9 mouse cellular contexts compared by ENCODE assay signal in genomic region chr4:114595188-114595701, GRCm38 (mm10).
A peak's percentile ranks its signal among the peaks of the same experiment; 100 is the strongest.
DNase-seq lines count a peak whose midpoint lies in the region; ATAC-seq lines count a peak whose summit lies in the region.
"Had no signal": no experiment of that assay in that cellular context is flagged by ENCODE, and none has a peak within 500 bp of the region (broad histone marks: within the 10 kb centered on the region; RNA-seq: fewer than 3 reads in every experiment).

No protein-coding gene starts in this region.

- WGBS in hindbrain, embryonic 10.5 days, result 35% methylated on average over 2 of the region's 2 CpGs
- 34% methylated on average over 2 of the region's 2 CpGs for WGBS in hindbrain, embryonic 11.5 days
- 23% methylated on average over 2 of the region's 2 CpGs for WGBS in forebrain, embryonic 16.5 days
- 40% methylated on average over 2 of the region's 2 CpGs for whole genome bisulfite sequencing in neural tube, embryonic 15.5 days

- H3K27ac ChIP-seq in hindbrain, embryonic 10.5 days, result peak overlapping the region; percentile 70
- no peak overlapping the region for H3K27ac ChIP-seq in hindbrain, embryonic 11.5 days (ENCODE audit: low read depth, low read length)
- no peak overlapping the region for H3K27ac ChIP-seq in forebrain, embryonic 16.5 days (ENCODE audit: low read length)
- H3K27ac ChIP-seq in neural tube, embryonic 15.5 days (replicated peaks), result no peak overlapping the region

- no peaks in the 10 kb centered on the region for H3K9me3 ChIP-seq in hindbrain, embryonic 10.5 days
- H3K9me3 ChIP-seq in hindbrain, embryonic 11.5 days (ENCODE audit: control insufficient read depth, low read length), result no peaks in the 10 kb centered on the region
- H3K9me3 ChIP-seq in forebrain, embryonic 16.5 days (ENCODE audit: control insufficient read depth, low read length), result no peaks in the 10 kb centered on the region
- H3K9me3 ChIP-seq in neural tube, embryonic 15.5 days (replicated peaks), result no peaks in the 10 kb centered on the region

- no peaks in the 10 kb centered on the region for H3K27me3 ChIP-seq in hindbrain, embryonic 10.5 days (ENCODE audit: insufficient read depth, poor library complexity, severe bottlenecking)
- H3K27me3 ChIP-seq in hindbrain, embryonic 11.5 days (ENCODE audit: control insufficient read depth, insufficient read depth, low read length), result no peaks in the 10 kb centered on the region
- no peaks in the 10 kb centered on the region for H3K27me3 ChIP-seq in forebrain, embryonic 16.5 days (replicated peaks; ENCODE audit: control insufficient read depth, insufficient read depth, low read length)
- no peaks in the 10 kb centered on the region for H3K27me3 ChIP-seq in neural tube, embryonic 15.5 days (replicated peaks)

- no peak overlapping the region for H3K4me3 ChIP-seq in hindbrain, embryonic 10.5 days
- H3K4me3 ChIP-seq in hindbrain, embryonic 11.5 days (ENCODE audit: low read depth, low read length), result no peak overlapping the region
- no peak overlapping the region for H3K4me3 ChIP-seq in forebrain, embryonic 16.5 days (replicated peaks; ENCODE audit: low read length)
- no peak overlapping the region for H3K4me3 ChIP-seq in neural tube, embryonic 15.5 days (replicated peaks)

- no peak overlapping the region for H3K9ac ChIP-seq in hindbrain, embryonic 11.5 days (ENCODE audit: low read depth, low read length)
- H3K9ac ChIP-seq in forebrain, embryonic 16.5 days (replicated peaks; ENCODE audit: low read depth, low read length), result no peak overlapping the region
- H3K9ac ChIP-seq in neural tube, embryonic 15.5 days (replicated peaks), result no peak overlapping the region

- no peaks in the 10 kb centered on the region for H3K36me3 ChIP-seq in hindbrain, embryonic 10.5 days
- H3K36me3 ChIP-seq in hindbrain, embryonic 11.5 days (ENCODE audit: control insufficient read depth, insufficient read depth, low read length), result no peaks in the 10 kb centered on the region
- H3K36me3 ChIP-seq in forebrain, embryonic 16.5 days (ENCODE audit: control insufficient read depth, insufficient read depth), result no peaks in the 10 kb centered on the region
- H3K36me3 ChIP-seq in neural tube, embryonic 15.5 days, result no peaks in the 10 kb centered on the region

- H3K4me2 ChIP-seq in hindbrain, embryonic 11.5 days (replicated peaks; ENCODE audit: low read depth, low read length), result no peak overlapping the region
- no peak overlapping the region for H3K4me2 ChIP-seq in forebrain, embryonic 16.5 days (ENCODE audit: low read length)
- no peak overlapping the region for H3K4me2 ChIP-seq in neural tube, embryonic 15.5 days

- no peak for DNase-seq in hindbrain, embryonic 10.5 days (ENCODE audit: low spot score)
- no peak for DNase-seq in hindbrain, embryonic 11.5 days (ENCODE audit: low spot score)
- peak; percentile 39 for DNase-seq in 3T3-L1 (ENCODE audit: low read depth, low spot score)
- DNase-seq in gastrocnemius, adult 8-10 months (ENCODE audit: low spot score in 2 of 2), result peak; percentile 36 to 53
- peak; percentile 63 for DNase-seq in heart, postnatal 4 days
- DNase-seq in c-Kit-positive CD71-positive TER-119-positive erythroid progenitor cells, embryonic 14.5 days (ENCODE audit: low spot score), result no peak
- DNase-seq: kidney, postnatal 36 days had no signal

- H3K4me1 ChIP-seq in hindbrain, embryonic 10.5 days (replicated peaks), result peaks cover 34% of the 10 kb centered on the region
- no peaks in the 10 kb centered on the region for H3K4me1 ChIP-seq in hindbrain, embryonic 11.5 days (replicated peaks; ENCODE audit: control insufficient read depth, insufficient read depth, low read length)
- H3K4me1 ChIP-seq in forebrain, embryonic 16.5 days (replicated peaks; ENCODE audit: control insufficient read depth, insufficient read depth, low read length), result no peaks in the 10 kb centered on the region; the same call in 1 of the 2 replicates
- no peaks in the 10 kb centered on the region for H3K4me1 ChIP-seq in neural tube, embryonic 15.5 days

- no peak for ATAC-seq in hindbrain, embryonic 11.5 days (ENCODE audit: low FRiP score)
- ATAC-seq in forebrain, embryonic 16.5 days, result no peak
- ATAC-seq in neural tube, embryonic 15.5 days (ENCODE audit: low FRiP score), result no peak

Comparison
In these comparisons a context has a peak if more than half of its experiments do, and no peak if none do; other contexts are left out.
1. DNase-seq: peak in 3T3-L1 (single experiment), gastrocnemius, adult 8-10 months (2 of 2) and heart, postnatal 4 days (single experiment); none in hindbrain, embryonic 10.5 days (single experiment), hindbrain, embryonic 11.5 days (single experiment) and c-Kit-positive CD71-positive TER-119-positive erythroid progenitor cells, embryonic 14.5 days (single experiment).